Mouse (Mus musculus) granulocyte monocyte progenitor cell, adult 5-6 weeks (primary cell): ENCODE data around the gene Cmtm4. TPM values are rescaled to one million over a fixed set of nuclear protein-coding genes. Genes with fewer than 3 reads are reported as not detected.

ENCODE experiments used
- ATAC-seq: replicated peaks from 2 replicates; pipeline ENCODE4 v1.8.0; 2016; ENCODE audit warnings: mild to moderate bottlenecking, moderate TSS enrichment, inconsistent platforms; ENCODE audit not compliant: poor library complexity, severe bottlenecking
- total RNA-seq, 2 experiments: library from RNA; stranded (forward) in 1 of 2; stranded (reverse) in 1 of 2; fragments of 200-712, 200-1000 nt in 1 of 2; fragments of >200 nt in 1 of 2; fragmentation: Nextera tagmentation in 1 of 2; gene quantifications; 2 replicates each; pipeline ENCODE4 v1.2.3; 2014 to 2017

Gene Cmtm4
- total RNA-seq, 2 experiments from 2014 or later: 0.31 to 1.4 TPM

GRCm38 (mm10) chr8:104379301-104379836 is 16.2 kb downstream of the Cmtm4 start:
- no peak for ATAC-seq

DNA sequence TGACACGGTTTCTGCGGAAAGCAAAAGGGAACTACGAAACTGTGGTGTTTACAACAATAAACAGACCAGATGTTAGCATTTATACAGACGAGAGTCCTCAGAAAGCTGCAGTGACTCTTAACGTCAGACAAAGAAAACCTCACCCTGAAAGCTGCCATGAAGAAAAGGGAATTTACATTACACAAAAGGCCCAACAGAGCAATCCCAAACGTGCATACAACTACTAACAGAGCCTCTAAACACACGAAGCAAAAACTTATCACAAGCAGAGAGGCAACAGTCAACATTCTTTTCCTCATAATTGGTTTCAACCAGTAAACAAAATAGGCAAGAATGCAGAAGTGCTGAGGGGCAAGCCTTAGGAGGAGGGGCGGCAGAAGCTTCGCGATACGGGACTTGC is 18.9 kb downstream of the Cmtm4 start:
- no peak for ATAC-seq

DNA sequence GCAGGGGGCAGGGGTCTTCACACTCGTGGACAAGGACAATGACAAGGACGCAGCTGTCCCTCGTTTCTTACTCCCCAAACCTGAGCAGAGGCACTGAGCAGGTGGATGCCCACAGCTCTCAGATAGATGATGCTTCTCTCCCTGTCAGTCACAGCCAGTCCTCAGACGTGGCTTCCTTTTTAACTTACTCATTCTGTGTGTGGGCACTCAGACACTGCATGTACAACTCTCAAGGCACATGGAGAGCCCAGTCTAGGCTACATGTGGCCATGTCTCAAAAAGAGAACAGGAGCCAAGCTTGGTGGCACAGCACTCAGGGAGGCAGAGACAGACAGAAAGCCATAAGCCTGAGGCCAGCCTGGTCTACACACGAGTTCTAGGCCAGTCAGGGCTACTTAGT is 19.6 kb downstream of the Cmtm4 start:
- ATAC-seq: no peak

DNA sequence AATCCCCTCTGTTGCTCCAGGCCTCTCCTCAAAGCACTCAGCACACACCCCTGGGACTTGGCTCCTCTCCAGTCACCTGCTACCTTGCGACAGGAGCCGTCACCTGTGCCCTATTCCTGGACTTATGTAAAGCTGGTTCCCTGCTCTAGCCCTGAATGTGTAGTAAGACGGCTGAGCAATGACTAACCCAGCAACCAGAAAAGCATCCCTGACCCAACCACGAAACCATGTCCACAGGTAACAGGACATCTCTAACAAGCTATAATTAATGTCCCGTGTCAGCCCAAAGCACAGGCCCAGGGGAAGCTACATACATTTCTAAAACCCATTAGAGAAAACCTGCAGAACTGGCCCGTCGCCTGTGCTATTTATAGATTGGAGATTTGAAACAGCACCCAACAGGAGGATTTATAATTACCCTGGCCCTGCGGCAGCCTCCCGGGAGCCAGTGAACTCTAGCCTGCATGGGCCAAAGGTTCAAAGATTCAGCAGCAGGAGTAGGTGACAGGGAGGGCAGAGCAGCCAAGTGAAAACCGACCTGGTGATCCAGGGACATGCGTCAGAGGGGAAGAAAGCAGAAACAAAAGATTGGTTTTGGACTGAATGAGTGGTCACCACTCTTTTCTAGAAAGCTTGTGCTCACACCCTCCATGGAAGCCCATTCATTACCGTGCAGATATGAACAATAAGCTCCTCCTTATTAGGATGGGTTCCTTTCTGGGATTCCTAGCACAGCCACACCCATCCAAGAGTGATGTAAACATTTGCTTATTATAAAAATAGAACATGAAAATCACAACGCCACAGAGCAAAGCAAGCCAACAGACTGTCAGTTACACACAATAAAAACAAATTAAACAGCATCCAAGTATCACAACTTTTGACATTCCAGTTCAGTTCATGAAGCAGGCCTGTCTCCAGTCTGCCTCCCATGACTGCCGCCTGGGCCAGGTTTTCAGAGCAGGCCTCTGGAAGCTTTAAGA is 20.5 kb downstream of the Cmtm4 start:
- ATAC-seq: no peak

DNA sequence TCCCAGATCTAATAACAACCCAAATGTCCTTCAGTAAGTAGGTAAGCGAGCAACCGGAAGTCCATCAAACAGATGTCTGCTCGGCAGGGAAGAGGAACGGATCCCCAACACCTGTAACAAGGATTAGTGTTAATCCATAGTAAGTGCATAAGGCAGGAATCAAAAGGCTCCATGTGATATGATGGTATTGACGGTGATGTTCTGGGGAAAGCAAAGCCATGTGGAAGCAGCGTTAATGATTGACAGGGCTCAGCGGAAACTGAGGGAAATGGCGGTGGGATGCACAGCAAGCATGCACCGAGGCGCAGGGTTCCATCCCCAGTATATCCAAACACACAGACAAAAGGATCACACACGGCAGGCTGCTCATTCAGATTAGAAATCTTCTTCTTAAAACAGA is 21.3 kb downstream of the Cmtm4 start:
- no peak for ATAC-seq

- peak; percentile 37; the same call in 1 of the 2 replicates for ATAC-seq
Measured at GRCm38 (mm10) chr8:104373779-104374178, 21.8 kb downstream of the Cmtm4 start.

GRCm38 (mm10) chr8:104371121-104371520 is 24.5 kb downstream of the Cmtm4 start:
- ATAC-seq: no peak

DNA sequence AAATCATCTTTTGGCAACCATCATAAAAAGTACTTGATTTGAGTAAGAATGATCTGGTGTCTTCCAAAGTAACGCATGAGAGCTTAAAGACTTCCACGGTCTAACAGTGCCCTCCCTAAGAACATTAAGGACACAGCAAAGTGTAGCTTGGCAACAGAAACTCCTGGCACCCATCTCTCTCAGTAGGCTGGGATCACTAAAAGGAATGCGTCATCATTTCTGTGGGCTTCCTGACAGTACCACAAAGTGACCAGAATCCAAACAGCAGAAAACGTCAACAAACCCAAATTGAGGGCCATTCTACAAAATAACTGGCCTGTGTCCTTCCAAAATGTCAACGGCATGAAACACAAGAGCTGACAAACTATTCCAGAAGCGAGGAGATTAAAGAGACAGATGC is 25.5 kb downstream of the Cmtm4 start:
- no peak for ATAC-seq

DNA sequence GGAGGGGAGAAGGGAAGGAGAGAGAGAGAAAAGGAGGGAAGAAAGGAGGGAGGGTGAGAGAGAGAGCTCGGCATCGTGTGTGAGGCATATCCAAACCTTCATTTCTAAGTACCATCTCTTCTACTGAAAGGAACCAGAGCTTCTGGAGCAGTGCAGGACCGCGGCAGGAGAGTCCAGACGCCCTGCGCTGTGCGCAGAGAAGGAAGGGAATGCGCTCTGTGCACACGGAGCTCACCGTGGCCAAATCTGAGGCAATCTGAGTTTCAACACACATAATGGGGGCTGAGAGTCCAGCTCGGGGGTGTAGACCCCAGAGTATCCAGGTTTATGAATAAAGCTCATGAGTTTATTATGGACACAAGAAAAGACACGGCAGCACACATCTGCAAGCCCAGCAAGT is 26.0 kb downstream of the Cmtm4 start:
- no peak for ATAC-seq

- ATAC-seq: no peak
Measured at GRCm38 (mm10) chr8:104367398-104367797, 28.2 kb downstream of the Cmtm4 start.

DNA sequence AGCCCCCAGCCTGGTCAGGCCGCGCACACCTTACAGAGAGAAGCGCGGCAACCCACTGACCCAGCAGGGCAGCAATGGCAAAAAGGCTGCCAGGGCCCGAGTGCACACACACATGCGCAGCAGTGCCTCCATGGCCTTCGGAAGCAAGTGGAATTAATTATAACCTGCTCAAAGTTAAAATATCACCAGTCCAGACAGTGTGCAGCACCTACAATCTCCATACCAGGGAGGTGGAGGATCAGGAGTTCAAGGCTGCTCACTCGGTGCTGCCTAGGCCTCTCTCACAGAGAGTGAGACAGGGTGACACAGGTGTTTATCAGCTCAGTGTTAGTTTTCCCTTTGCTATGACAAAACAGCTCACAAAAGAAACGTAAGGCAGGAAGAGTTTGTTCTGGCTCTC is 29.9 kb downstream of the Cmtm4 start:
- no peak for ATAC-seq

GRCm38 (mm10) chr8:104359778-104360456 is 35.7 kb downstream of the Cmtm4 start:
- ATAC-seq: no peak

- no peak for ATAC-seq
Measured at GRCm38 (mm10) chr8:104358637-104359036, 37.0 kb downstream of the Cmtm4 start.

DNA sequence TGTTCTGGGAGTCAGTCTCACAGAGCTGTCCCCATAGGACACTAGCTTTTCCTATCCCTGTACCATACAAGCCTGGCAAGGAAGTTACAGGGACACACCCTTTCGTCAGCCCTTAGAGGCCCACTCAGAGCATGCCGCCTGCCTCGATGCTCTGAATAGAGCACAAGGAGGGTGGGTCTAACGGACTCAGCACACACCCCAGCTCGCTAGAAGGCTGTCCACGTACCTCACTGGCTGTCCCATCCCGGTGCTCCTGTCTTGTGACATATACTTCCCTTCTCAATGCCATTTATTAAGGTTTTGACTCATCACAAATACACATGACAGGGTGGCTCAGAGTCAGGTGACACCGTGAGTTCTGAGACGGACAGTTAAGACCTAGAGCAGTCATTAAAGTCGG is 41.1 kb downstream of the Cmtm4 start:
- no peak for ATAC-seq

GRCm38 (mm10) chr8:104353186-104353585 is 42.4 kb downstream of the Cmtm4 start:
- ATAC-seq: peak; percentile 75

GRCm38 (mm10) chr8:104350047-104350446 is 45.6 kb downstream of the Cmtm4 start:
- ATAC-seq: no peak

DNA sequence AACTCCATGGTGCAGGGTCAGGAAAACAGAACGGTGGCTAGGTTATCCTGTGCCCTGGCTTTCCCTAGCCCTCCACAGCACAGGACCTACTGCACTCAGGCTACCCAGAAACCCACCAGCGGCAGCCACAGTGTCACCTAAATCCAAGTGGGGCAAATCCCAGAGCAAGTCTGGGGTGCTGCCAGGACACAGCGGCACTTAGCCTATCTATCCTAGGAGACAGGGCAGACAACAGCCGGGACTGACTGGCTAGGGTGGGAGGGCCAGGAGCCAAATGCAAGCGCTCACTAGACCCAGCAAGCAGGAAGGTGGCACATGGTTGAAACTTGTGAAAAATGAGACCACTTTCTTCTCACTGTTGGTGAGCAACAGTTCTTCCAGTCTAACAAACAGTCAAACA is 46.6 kb downstream of the Cmtm4 start:
- ATAC-seq: no peak

DNA sequence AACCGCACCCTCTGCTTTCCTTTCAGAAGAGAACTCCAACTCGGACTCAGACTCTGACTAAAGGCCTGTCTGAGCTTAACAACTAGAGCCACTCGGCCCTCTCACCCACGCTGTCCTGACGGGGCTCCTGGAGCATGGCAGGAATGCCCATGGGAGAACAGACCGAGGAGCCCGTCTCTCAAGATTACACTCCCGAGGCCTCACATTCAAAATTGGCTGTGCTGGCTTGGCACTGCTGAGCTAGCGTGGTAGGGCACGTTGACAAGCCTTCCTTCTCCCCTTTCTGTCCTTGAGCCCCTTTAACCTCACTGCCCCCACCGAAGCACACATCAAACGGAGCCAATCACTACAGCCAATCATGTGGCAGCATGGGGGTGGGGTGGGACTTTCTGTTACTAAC is 48.9 kb downstream of the Cmtm4 start:
- ATAC-seq: no peak

DNA sequence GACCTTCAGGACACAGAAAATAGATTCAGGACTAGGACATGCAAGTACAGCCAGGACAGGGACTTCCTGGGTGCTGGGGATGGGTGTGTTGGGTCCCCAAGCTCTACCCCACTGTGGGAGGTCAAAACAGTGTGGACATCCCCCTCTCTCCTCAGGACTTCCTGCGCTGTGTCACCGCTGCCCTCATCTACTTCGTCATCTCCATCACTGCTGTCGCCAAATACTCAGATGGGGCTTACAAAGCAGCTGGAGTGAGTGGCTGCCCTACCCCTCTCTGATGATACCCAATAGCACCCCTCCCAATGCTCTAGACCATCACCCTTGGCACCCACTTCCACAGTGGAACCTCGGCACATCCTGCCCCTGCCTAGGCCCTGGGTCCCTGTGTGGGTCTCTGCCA is 51.0 kb downstream of the Cmtm4 start:
- no peak for ATAC-seq

GRCm38 (mm10) chr8:104343957-104344356 is 51.6 kb downstream of the Cmtm4 start:
- ATAC-seq: peak; percentile 24

GRCm38 (mm10) chr8:104342426-104342825 is 53.2 kb downstream of the Cmtm4 start:
- ATAC-seq: no peak
